Comparison of ENCODE assay signal across 8 mouse cellular contexts in genomic region chr9:44767101-44768028, GRCm38 (mm10). TPM values are rescaled to one million over a fixed set of nuclear protein-coding genes. Genes with fewer than 3 reads are reported as not detected.
DNase-seq lines count a peak whose midpoint lies in the region; ATAC-seq and TF ChIP-seq lines count a peak whose summit lies in the region.

Arcn1 (minus strand) TSS chr9:44767845.
Ift46 (plus strand) TSS chr9:44767908.

- under 1% methylated on average over 57 of the region's 82 CpGs for WGBS in hindbrain, postnatal 0 days

- peak; percentile 76 for DNase-seq in WW6 (ENCODE audit: low read depth, low spot score)
- peak; percentile 55 to 86 for DNase-seq in cerebellum, postnatal 4 days (ENCODE audit: low spot score in 2 of 2)
- DNase-seq in gastrocnemius, adult 2 months, result peak; percentile 89
- DNase-seq in hindbrain, postnatal 0 days (ENCODE audit: low spot score), result peak; percentile 95
- peak; percentile 78 to 80 for DNase-seq in left cerebral cortex, adult 2 months (ENCODE audit: extremely low spot score in 1 of 2, low spot score in 2 of 2)
- peak; percentile 75 to 81 for DNase-seq in right cerebral cortex, adult 2 months (ENCODE audit: low spot score in 2 of 2)
- peak; percentile 83 for DNase-seq in urinary bladder, postnatal 14 days (ENCODE audit: low spot score)

- no peaks in the 10 kb centered on the region for H3K27me3 ChIP-seq in hindbrain, postnatal 0 days (ENCODE audit: insufficient read depth, low read length)

- H3K4me3 ChIP-seq in gastrocnemius, adult 2 months, result peak within 1 kb of the TSS; percentile 92
- H3K4me3 ChIP-seq in hindbrain, postnatal 0 days (ENCODE audit: low read length), result peak within 1 kb of the TSS; percentile 62
- peak within 1 kb of the TSS; percentile 71 for H3K4me3 ChIP-seq in left cerebral cortex, adult 2 months

- H3K9ac ChIP-seq in hindbrain, postnatal 0 days (replicated peaks; ENCODE audit: low read length), result peak within 1 kb of the TSS; percentile 88

- no peaks in the 10 kb centered on the region for H3K36me3 ChIP-seq in hindbrain, postnatal 0 days (ENCODE audit: insufficient read depth, low read length)

- peaks cover 8% of the 10 kb centered on the region for H3K4me1 ChIP-seq in hindbrain, postnatal 0 days (ENCODE audit: insufficient read depth, low read length)

- peak within 1 kb of the TSS; percentile 99 for H3K27ac ChIP-seq in gastrocnemius, adult 2 months
- peak within 1 kb of the TSS; percentile 98 for H3K27ac ChIP-seq in hindbrain, postnatal 0 days
- H3K27ac ChIP-seq in left cerebral cortex, adult 2 months, result peak within 1 kb of the TSS; percentile 95

- intact Hi-C loops in gastrocnemius, adult 2 months (cut with DNase I), result no loop called here
- intact Hi-C loops in left cerebral cortex, adult 2 months (cut with DNase I), result no loop called here

- peak; percentile 93 for ATAC-seq in hindbrain, postnatal 0 days
- ATAC-seq in megakaryocyte, adult 5-6 weeks (ENCODE audit: poor library complexity, severe bottlenecking), result peak; percentile 93

- no peak for TF ChIP-seq CTCF in gastrocnemius, adult 2 months (IDR thresholded peaks at IDR 0.05)
- TF ChIP-seq CTCF in hindbrain, postnatal 0 days (IDR thresholded peaks at IDR 0.05; ENCODE audit: low read depth), result no peak
- no peak for TF ChIP-seq CTCF in left cerebral cortex, adult 2 months (IDR thresholded peaks at IDR 0.05)

- H3K9me3 ChIP-seq in hindbrain, postnatal 0 days (ENCODE audit: low read length), result no peaks in the 10 kb centered on the region

- H3K4me2 ChIP-seq in hindbrain, postnatal 0 days (ENCODE audit: low read depth, low read length), result peak within 1 kb of the TSS; percentile 64

RNA-seq across cellular contexts. Expression of gene Arcn1, which starts in this region (rescaled TPM):
- total RNA-seq in gastrocnemius, adult 2 months (2021), result 10 to 100 TPM; 83.0 to 85.3 TPM
- 77.1 and 88.4 TPM in 2 replicates for total RNA-seq in hindbrain, postnatal 0 days (2014; rRNA removed)
- polyA plus RNA-seq in hindbrain, postnatal 0 days (2015; fragmentation: Nextera tagmentation; extraction: Ambion mirVana), result 102 and 109 TPM in 2 replicates
- total RNA-seq in left cerebral cortex, adult 2 months (2021), result 100 to 1,000 TPM in 1 of 2 experiments, 10 to 100 TPM in 1; 78.3 to 102 TPM
- total RNA-seq in megakaryocyte, adult 5-6 weeks (2015), result 126 and 151 TPM in 2 replicates
- 165 and 172 TPM in 2 replicates for total RNA-seq in megakaryocyte, adult 5-6 weeks (2017)

RNA-seq across cellular contexts. Expression of gene Ift46, which starts in this region (rescaled TPM):
- 10 to 100 TPM; 27.4 to 28.4 TPM for total RNA-seq in gastrocnemius, adult 2 months (2021)
- 56.0 and 61.6 TPM in 2 replicates for total RNA-seq in hindbrain, postnatal 0 days (2014; rRNA removed)
- polyA plus RNA-seq in hindbrain, postnatal 0 days (2015; fragmentation: Nextera tagmentation; extraction: Ambion mirVana), result 142 and 144 TPM in 2 replicates
- total RNA-seq in left cerebral cortex, adult 2 months (2021), result 10 to 100 TPM; 60.7 to 67.5 TPM
- 38.5 and 53.7 TPM in 2 replicates for total RNA-seq in megakaryocyte, adult 5-6 weeks (2015)
- 27.6 and 40.8 TPM in 2 replicates for total RNA-seq in megakaryocyte, adult 5-6 weeks (2017)

Comparison
In these comparisons a context has a peak if more than half of its experiments do, and no peak if none do; other contexts are left out.
1. Peak in every context shown above with its lines: DNase-seq, ATAC-seq, H3K4me3 ChIP-seq and H3K27ac ChIP-seq.